Mouse (Mus musculus) c-Kit-positive CD71-positive TER-119-negative erythroid progenitor cells, embryonic 14.5 days (primary cell): ENCODE measurements around the gene Tpsb2.

Experiments used
- DNase-seq: peaks from one replicate; pipeline ENCODE4 v3.0.0-alpha.2; 2013; ENCODE audit warnings: low read depth

Gene Tpsb2

DNA sequence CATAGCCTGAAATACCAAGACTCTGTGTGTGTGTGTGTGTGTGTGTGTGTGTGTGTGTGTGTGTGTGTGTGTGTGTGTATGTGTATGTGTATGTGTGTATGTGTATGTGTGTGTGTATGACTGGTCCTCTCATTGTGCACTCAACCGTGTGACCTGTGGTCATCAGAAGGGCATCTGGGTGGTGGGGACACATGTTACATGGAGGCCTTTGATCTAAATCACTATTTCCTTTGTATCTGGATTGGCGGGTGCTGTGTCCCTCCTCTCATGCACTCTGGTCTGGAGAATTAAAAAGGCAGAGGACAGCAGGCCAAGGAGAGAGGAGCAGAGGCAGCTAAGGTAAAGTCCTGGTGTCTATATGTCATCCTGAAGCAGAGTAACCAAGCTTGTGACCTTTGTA, at the start of gene Tpsb2:
Gene Tpsb2, plus strand, starts transcription at position 301 of the 400 bp plus-strand sequence.
- DNase-seq, result no peak

GRCm38 (mm10) chr17:25318354-25318753, 47.8 kb upstream of the Tpsb2 start, which contains the start of gene Prss29:
TSS of gene Prss29 (plus strand) at chr17:25318654.
- DNase-seq, result no peak

GRCm38 (mm10) chr17:25320819-25321218, 45.3 kb upstream of the Tpsb2 start:
- DNase-seq, result no peak

DNA sequence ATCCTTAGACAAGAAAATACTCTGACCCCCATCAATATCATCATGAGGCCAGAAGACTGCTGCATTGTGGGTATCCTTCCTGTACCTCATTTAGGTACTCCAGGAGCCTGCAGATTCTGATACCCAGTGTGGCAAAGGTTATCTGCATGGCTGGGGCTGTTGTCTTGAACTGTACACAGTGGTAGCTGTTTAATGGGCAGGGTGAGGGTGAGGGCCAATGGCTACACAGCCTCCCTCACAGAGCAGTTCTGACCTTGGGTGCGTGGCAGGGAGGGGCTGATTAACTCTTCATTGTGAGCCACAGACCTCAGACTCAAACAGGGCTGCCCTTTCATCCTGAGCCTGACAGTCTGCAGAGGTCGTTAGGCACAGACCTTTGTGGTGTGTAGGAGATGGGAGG, 43.2 kb upstream of the Tpsb2 start:
- DNase-seq, result no peak

DNA sequence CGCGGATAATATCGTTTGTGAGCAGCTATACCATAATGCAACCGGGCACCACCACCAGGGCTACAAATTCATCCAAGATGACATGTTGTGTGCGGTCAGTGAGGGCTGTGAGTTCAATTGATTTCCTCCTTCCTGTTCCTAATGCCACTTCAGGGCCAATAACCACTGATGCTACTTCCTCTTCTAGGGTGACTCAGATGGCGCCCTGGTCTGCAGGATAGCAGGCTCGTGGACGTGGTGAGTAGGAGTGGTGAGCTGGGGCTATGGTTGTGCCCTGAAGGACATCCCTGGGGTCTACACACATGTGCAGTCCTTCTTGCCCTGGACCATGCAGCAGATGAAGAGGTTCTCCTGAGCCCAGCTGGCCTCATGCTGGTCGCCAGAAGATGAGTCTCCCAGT, 33.8 kb upstream of the Tpsb2 start:
- DNase-seq, result no peak

DNA sequence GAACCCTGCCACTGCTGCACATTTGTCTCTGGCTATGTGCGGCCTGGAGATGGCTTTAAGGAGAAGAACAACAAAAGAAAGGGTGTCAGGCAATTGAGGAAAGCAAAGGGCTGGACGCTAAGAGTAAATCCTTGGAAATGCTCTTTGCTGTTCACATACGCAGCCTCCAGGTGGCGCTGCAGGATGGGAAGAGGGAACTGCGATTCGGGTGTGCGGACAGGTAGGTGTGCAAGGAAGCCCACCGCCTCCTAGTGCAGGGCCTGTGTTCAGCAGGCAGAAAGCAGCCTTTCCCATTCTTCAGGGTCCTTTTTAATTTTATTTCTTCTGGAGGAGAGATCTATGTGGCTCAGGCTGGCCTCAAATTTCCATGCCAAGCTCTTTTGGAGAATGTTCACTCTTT, 32.2 kb upstream of the Tpsb2 start:
- DNase-seq, result peak; percentile 34

GRCm38 (mm10) chr17:25338218-25338617, 27.9 kb upstream of the Tpsb2 start:
- DNase-seq, result no peak

DNA sequence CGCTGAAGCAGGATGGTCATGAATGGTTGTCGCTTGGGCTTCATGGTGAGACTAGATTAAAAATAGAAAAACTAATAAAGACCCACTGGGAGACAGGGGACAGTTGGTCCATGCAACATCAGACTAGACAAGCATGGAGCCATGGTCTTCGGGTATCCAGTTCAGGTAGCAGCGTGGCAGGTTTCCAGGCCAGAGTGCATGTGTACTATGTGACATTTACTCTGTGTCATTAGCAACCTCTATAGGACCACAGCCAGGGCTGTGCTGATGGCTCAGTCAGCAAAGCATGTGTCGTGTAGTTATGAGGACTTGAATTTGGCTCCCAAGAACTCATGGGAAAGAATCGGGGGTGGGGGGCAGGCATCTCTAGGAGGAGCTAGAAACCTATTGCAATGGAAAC, 26.1 kb upstream of the Tpsb2 start:
- no peak for DNase-seq

GRCm38 (mm10) chr17:25341490-25341889, 24.6 kb upstream of the Tpsb2 start:
- no peak for DNase-seq

- DNase-seq, result no peak
Observed at GRCm38 (mm10) chr17:25345462-25345861, 20.6 kb upstream of the Tpsb2 start, which contains the start of gene Tpsab1. TSS of gene Tpsab1 (minus strand) at chr17:25345562.

DNA sequence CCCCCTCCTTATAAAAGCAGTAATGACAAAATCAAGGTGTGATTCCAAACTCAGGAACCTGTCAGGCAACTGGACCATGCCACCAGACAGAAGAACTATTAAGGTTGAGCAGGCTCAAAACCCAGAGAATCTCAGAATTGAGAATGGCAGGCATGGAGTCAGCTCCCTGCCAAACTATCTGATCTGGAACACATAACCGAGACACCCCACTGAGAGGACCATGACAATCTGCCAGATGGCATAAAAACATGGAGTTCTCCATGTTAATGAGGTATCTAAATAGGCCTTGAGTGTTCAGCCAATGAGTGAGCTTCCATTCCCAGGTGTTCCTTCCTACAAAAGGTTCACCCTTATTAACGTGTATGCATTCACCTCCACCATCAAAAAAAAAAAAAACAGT, 4.8 kb upstream of the Tpsb2 start:
- DNase-seq, result no peak

GRCm38 (mm10) chr17:25363726-25364125, 2.4 kb upstream of the Tpsb2 start:
- peak; percentile 23 for DNase-seq

- DNase-seq, result no peak
Observed at GRCm38 (mm10) chr17:25368973-25369372, 2.9 kb downstream of the Tpsb2 start, which contains the start of gene Tpsg1. TSS of gene Tpsg1 (plus strand) at chr17:25369273.

DNA sequence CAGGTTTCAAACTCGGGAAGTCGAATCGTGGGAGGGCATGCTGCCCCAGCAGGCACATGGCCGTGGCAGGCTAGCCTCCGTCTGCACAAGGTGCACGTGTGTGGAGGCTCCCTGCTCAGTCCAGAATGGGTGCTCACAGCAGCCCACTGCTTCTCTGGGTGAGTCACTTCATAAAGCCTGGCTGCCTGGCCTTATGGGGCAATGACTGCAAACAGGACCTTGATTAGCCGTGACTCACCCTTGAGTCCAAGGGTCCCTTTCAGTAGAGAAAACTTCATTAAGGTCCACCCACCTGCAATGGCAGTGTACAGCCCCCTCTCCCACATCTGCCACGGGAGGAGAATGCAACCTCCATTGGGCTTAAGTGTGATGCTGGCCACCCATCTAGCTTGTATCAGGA, 6.4 kb downstream of the Tpsb2 start:
- no peak for DNase-seq

DNA sequence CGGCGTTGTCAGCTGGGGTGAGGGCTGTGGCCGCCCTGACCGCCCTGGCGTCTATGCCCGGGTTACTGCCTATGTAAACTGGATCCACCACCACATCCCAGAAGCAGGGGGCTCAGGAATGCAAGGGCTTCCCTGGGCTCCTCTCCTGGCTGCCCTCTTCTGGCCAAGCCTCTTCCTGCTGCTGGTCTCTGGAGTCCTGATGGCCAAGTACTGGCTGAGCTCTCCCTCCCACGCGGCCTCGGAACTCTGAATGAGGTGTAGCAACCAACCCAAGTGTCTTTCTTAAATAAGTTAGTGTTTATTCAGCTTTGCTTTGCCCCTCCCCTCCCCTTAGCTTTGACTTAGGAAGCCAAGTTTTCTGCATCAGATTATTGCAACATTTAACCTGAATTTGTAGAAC, 7.9 kb downstream of the Tpsb2 start:
- DNase-seq, result no peak

DNA sequence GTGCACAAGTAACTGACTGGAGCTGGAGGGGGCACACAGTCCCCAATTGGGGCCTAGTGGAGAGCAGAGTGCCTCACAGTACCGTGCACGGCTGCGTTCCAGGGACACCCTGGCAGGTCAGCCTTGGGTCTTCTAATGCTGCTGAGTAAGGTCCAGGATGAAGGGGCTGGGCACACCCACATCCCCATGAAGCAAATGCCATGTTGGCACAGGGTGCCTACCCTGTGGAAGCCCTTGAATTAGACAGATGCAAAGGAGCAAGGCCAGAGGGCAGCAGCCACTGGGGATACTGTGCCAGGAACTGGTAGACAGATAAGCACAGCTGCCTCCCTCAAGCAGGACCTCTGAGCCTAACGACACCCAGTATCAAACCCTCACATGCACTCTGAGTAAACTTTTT, 28.4 kb downstream of the Tpsb2 start:
- no peak for DNase-seq

DNA sequence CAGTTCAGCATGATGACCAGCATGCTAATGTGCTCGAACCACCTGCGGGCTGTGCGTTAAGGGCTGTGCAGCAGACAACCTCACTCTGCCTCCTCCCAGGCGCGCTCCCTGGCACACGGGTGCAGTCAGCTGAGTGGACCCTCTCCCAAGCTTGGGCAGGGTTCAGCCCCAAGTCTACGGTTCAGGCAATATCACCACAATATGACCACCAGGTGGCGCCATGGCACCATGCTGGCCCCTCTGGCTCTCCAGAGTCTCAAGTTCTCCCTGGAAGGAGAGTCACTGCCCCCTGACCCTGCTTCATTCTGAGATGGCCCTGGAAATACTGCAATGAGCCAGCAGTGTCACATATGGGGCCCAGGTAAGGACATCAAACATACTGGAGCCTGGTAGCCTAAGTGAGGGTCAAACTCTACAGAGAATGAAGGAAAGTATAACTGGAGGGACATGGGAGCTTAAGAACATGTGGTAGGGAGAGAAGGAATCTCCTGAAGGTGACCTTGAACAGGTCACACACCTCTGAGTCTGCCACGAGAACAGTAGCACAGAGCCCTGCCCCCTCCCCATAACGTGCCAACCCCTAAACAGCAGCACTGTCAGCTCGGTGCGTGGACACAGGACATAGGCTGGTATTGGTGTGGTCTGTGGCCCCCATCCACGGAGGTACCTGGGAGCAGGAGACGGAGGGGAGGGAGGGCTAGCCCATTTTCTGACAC, 31.9 kb downstream of the Tpsb2 start:
- DNase-seq, result peak; percentile 42

GRCm38 (mm10) chr17:25398520-25398838, 32.4 kb downstream of the Tpsb2 start:
- DNase-seq, result no peak

GRCm38 (mm10) chr17:25400443-25400842, 34.3 kb downstream of the Tpsb2 start:
- peak; percentile 20 for DNase-seq

GRCm38 (mm10) chr17:25401491-25401890, 35.4 kb downstream of the Tpsb2 start:
- DNase-seq, result no peak

DNA sequence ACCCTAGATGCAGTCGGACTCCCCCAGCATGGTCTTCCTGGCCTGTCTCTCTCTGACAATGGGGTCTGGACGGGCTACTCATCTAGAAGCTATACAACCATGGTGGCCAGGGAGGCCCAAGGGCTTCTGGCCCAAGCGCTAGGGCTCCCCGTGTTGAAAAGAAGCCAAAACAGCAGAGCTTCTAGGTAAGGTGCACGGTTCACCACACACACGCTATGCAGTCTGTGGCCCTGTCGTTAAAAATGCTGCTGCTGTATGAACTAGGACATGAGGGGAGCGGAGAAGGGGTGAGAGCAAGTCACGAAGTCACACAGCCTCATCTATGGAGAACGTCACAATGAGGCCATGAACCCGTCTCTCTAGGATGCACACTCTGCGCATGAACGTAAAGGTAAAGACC, 36.1 kb downstream of the Tpsb2 start:
- DNase-seq, result no peak

GRCm38 (mm10) chr17:25404190-25404589, 38.1 kb downstream of the Tpsb2 start:
- no peak for DNase-seq

- DNase-seq, result no peak
Observed at GRCm38 (mm10) chr17:25405224-25405895, 39.3 kb downstream of the Tpsb2 start.

DNA sequence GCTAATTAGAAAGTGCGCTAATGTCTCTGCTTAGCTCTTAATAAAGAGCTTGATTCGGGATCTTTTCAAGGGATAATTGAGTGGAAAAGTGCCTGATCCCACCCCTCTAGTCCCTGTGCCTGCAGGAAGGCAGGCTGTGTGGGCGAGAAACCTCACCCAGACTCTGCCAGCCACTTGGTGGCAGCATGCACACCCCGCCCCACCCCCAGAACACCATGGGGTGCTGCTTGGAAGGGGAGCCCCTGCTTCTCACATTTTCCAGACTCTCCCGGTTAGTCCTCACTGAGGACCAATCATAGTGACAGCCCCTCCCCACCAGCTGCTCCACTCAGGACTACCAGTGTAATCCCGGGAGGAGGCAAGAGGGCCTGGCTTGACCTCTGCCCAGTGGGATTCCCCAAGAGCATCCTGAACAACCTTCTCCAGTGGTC, 39.9 kb downstream of the Tpsb2 start:
- no peak for DNase-seq
